Mouse (Mus musculus) liver, adult 2 months (tissue): ENCODE results near the gene Hgfac.

ENCODE experiments used
- CTCF ChIP-seq: fragments of 200-500 bp; IDR thresholded peaks from 2 replicates; pipeline ENCODE4 v1.5.1; 2011; ENCODE audit warnings: low read depth, low read length, control low read depth
- POLR2A ChIP-seq: fragments of 200-500 bp; IDR thresholded peaks from 2 replicates; pipeline ENCODE4 v1.6.1; 2011; ENCODE audit warnings: low read length, control low read depth; ENCODE audit not compliant: insufficient read depth; ENCODE audit errors: extremely low read depth

DNA sequence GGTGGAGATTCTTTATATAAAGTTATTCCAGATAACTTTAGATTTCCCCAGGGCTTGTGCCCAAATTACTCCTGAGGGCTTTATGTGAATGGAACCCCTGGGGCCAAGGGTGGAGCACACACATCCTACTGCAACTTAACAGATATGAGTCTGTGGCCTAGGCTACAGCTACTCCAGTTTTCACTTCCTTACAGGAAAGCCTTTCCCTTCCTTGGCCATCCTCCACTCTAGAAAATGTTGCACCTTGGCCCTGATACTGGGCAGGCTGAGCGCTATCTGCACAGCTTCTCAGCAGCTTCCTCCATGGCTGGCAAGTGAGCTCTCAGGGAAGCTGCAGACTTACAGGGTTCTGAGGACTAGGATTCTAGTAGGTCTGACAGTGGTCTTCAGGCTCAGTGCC lies 12.0 kb upstream of the Hgfac start:
- TF ChIP-seq CTCF, result no peak
- TF ChIP-seq POLR2A, result no peak
